Comparison of ENCODE assay signal across 11 mouse cellular contexts in the genomic region with DNA sequence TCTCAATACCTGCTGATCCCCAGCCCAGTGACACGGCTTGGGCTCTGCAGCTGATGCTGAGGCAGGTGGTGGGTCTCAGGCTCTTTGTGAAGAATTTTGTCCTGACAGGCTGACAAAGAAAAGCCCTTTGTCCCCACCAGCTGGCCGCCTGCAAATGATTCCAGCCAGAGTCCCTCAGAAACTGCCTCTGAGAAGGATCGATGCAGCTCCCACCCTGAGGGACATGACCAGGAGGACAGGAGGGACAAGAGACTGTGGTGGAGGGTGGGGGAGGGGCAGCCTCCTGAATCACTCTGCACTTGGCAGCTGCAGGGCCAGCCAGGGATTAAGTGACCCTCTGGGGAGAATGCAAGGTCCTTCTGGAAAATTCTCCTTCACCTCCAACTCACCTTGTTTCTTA. TPM values are rescaled to one million over a fixed set of nuclear protein-coding genes. Genes with fewer than 3 reads are reported as not detected.
DNase-seq lines count a peak whose midpoint lies in the region; ATAC-seq lines count a peak whose summit lies in the region.
"Had no signal": no experiment of that assay in that cellular context is flagged by ENCODE, and none has a peak within 500 bp of the region (broad histone marks: within the 10 kb centered on the region; RNA-seq: fewer than 3 reads in every experiment).

No protein-coding gene starts in this region.

- H3K4me3 ChIP-seq in embryonic facial prominence, embryonic 14.5 days (ENCODE audit: low read depth, low read length) = no peak overlapping the region
- H3K4me3 ChIP-seq in neural tube, embryonic 11.5 days (ENCODE audit: low read depth, low read length) = no peak overlapping the region
- H3K4me3 ChIP-seq: heart, embryonic 12.5 days had no signal

- no peaks in the 10 kb centered on the region for H3K36me3 ChIP-seq in embryonic facial prominence, embryonic 14.5 days (ENCODE audit: control insufficient read depth, insufficient read depth, low read length)
- H3K36me3 ChIP-seq in neural tube, embryonic 11.5 days (ENCODE audit: control insufficient read depth, insufficient read depth, low read length) = no peaks in the 10 kb centered on the region
- H3K36me3 ChIP-seq: heart, embryonic 12.5 days had no signal

- ATAC-seq in embryonic facial prominence, embryonic 14.5 days (ENCODE audit: low read depth) = peak; percentile 37; the same call in 1 of the 2 replicates
- peak; percentile 45 for ATAC-seq in neural tube, embryonic 11.5 days (ENCODE audit: insufficient read depth, low FRiP score, low TSS enrichment)

- no peaks in the 10 kb centered on the region for H3K9me3 ChIP-seq in embryonic facial prominence, embryonic 14.5 days (ENCODE audit: control insufficient read depth, low read length)
- no peaks in the 10 kb centered on the region for H3K9me3 ChIP-seq in neural tube, embryonic 11.5 days (ENCODE audit: control insufficient read depth, low read length)
- H3K9me3 ChIP-seq: heart, embryonic 12.5 days had no signal

- intact Hi-C loops in left cerebral cortex, postnatal 4 days (cut with DNase I) = no loop called here
- intact Hi-C loops in left cerebral cortex, postnatal 10 days (cut with DNase I) = no loop called here
- intact Hi-C loops in gastrocnemius, postnatal 36 days (cut with DNase I) = no loop called here

- no peak overlapping the region for H3K9ac ChIP-seq in embryonic facial prominence, embryonic 14.5 days (ENCODE audit: low read depth, low read length)
- H3K9ac ChIP-seq in neural tube, embryonic 11.5 days (ENCODE audit: low read length) = no peak overlapping the region; the same call in 1 of the 2 replicates
- H3K9ac ChIP-seq: heart, embryonic 12.5 days had no signal

- no peak overlapping the region for H3K4me2 ChIP-seq in embryonic facial prominence, embryonic 14.5 days (ENCODE audit: low read depth, low read length)
- no peak overlapping the region for H3K4me2 ChIP-seq in neural tube, embryonic 11.5 days (ENCODE audit: low read depth)
- H3K4me2 ChIP-seq: heart, embryonic 12.5 days had no signal

- H3K27ac ChIP-seq in embryonic facial prominence, embryonic 14.5 days (replicated peaks; ENCODE audit: low read depth, low read length) = no peak overlapping the region
- peak overlapping the region; percentile 62 for H3K27ac ChIP-seq in neural tube, embryonic 11.5 days (ENCODE audit: low read depth, low read length)

- WGBS in embryonic facial prominence, embryonic 14.5 days = 8% methylated on average over 3 of the region's 3 CpGs
- WGBS in neural tube, embryonic 11.5 days = 10% methylated on average over 3 of the region's 3 CpGs

- no peaks in the 10 kb centered on the region for H3K4me1 ChIP-seq in embryonic facial prominence, embryonic 14.5 days (ENCODE audit: control insufficient read depth, insufficient read depth, low read length)
- peaks cover 30% of the 10 kb centered on the region for H3K4me1 ChIP-seq in neural tube, embryonic 11.5 days (ENCODE audit: control insufficient read depth, insufficient read depth, low read length)

- H3K27me3 ChIP-seq in embryonic facial prominence, embryonic 14.5 days (replicated peaks; ENCODE audit: control insufficient read depth, insufficient read depth, low read length) = peaks cover 33% of the 10 kb centered on the region
- H3K27me3 ChIP-seq in neural tube, embryonic 11.5 days (ENCODE audit: control insufficient read depth, insufficient read depth, low read length) = peaks cover 5% of the 10 kb centered on the region; the same call in 1 of the 2 replicates

- DNase-seq in cerebellum, adult 11-12 months = peak; percentile 1
- no peak for DNase-seq in cerebellum, postnatal 36 days
- peak; percentile 25 for DNase-seq in left cerebral cortex, postnatal 4 days
- no peak for DNase-seq in left cerebral cortex, postnatal 10 days (ENCODE audit: extremely low spot score in 1 of 2, low spot score in 2 of 2)
- DNase-seq in embryonic facial prominence, embryonic 14.5 days (ENCODE audit: low spot score) = peak; percentile 53
- DNase-seq in neural tube, embryonic 11.5 days (ENCODE audit: low spot score) = peak; percentile 67
- no peak for DNase-seq in gastrocnemius, postnatal 36 days
- no peak for DNase-seq in MN1 (ENCODE audit: low spot score)
- DNase-seq: B cell, adult 2 months; lung, adult 2 months had no signal

RNA-seq across cellular contexts. Expression of a gene that starts 0.7 kb away (rescaled TPM):
- total RNA-seq in left cerebral cortex, postnatal 4 days (2021) = 10 to 100 TPM; 26.8 to 33.5 TPM
- 10 to 100 TPM; 40.5 to 44.1 TPM for total RNA-seq in left cerebral cortex, postnatal 10 days (2021)
- 3.6 and 5.8 TPM in 2 replicates for polyA plus RNA-seq in embryonic facial prominence, embryonic 14.5 days (2014; fragmentation: Nextera tagmentation; extraction: Ambion mirVana)
- polyA plus RNA-seq in neural tube, embryonic 11.5 days (2014; fragmentation: Nextera tagmentation; extraction: Ambion mirVana) = 61.4 and 68.5 TPM in 2 replicates
- total RNA-seq in gastrocnemius, postnatal 36 days (2021) = under 1 TPM; 0.15 to 0.37 TPM
- polyA plus RNA-seq: lung, adult 2 months had no signal

RNA-seq across cellular contexts. Expression of a gene that starts 57.7 kb away (rescaled TPM):
- total RNA-seq in left cerebral cortex, postnatal 4 days (2021) = under 1 TPM; 0.50 to 0.87 TPM
- under 1 TPM; 0.87 to 0.94 TPM for total RNA-seq in left cerebral cortex, postnatal 10 days (2021)
- polyA plus RNA-seq in embryonic facial prominence, embryonic 14.5 days (2014; fragmentation: Nextera tagmentation; extraction: Ambion mirVana) = 2.5 and 3.7 TPM in 2 replicates
- 1.0 and 2.1 TPM in 2 replicates for polyA plus RNA-seq in neural tube, embryonic 11.5 days (2014; fragmentation: Nextera tagmentation; extraction: Ambion mirVana)
- total RNA-seq in gastrocnemius, postnatal 36 days (2021) = 1 to 10 TPM; 1.6 to 1.8 TPM

Comparison
In these comparisons a context has a peak if more than half of its experiments do, and no peak if none do; other contexts are left out.
1. DNase-seq: peak in cerebellum, adult 11-12 months (single experiment), left cerebral cortex, postnatal 4 days (single experiment), embryonic facial prominence, embryonic 14.5 days (single experiment) and neural tube, embryonic 11.5 days (single experiment); none in cerebellum, postnatal 36 days (0 of 2), left cerebral cortex, postnatal 10 days (0 of 2), gastrocnemius, postnatal 36 days (0 of 2) and MN1 (single experiment).
2. RNA of a gene that starts 0.7 kb away (total RNA-seq): 40.5 to 44.1 TPM in left cerebral cortex, postnatal 10 days and 26.8 to 33.5 TPM in left cerebral cortex, postnatal 4 days; 0.15 to 0.37 TPM in gastrocnemius, postnatal 36 days; every median in the first group is over 10 times any median in the second.